Mouse (Mus musculus): ENCODE results near the gene Tspan5. TPM values are rescaled to one million over a fixed set of nuclear protein-coding genes. Genes with fewer than 3 reads are reported as not detected.

The Tspan5 gene
- polyA plus RNA-seq (2016; fragmentation: Nextera tagmentation; extraction: Ambion mirVana): 33.0 and 33.8 TPM in 2 replicates

DNA sequence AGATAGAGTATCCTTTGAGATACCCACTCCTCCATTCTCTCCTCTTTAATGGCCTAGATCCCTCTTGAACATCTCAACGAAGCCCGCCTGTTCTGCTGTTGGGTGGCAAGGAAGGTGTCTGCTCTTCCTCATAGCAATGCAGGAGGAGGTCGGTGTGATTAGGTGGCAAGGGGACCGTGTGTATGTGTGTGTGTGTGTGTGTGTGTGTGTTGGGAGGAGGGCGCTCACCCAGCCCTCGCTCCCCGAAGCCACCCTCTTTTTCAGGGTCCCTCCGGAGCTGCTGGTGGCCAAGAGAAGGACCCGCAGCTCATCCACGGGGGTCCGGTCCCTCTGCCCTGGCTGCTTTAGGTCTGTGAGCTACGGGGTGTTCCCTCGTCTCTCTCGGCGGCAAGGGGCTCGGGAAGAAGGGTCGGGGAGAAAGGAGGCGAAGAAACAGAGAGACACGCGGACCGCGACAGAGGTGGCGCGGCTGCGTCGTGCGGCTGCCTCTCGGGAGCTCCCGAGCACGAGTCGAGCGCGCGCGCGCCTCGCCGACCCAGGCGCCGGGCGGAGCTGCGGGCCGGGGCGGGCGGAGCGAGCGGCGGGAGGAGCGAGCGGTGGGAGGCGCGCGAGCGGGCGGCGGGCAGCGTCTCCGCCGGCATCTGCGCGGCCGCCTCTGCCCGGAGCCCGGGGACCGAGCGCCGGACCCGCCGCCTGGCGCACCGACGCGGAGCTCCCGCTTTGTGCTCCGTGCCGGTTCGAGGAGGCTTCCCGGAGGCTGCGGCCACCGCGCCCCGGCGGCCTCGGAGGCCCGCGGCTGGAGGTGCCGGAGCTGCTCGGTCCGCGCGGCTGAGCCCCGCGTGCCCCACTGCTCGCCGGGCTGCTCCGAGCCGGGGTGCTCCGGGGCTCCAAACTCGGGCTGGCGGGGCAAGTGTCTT is at the start of gene Tspan5:
Gene Tspan5, plus strand, starts transcription at position 547 of the 917 bp plus-strand sequence.
- peak within 1 kb of the TSS; percentile 70 for H3K27ac ChIP-seq
- H3K36me3 ChIP-seq: no peaks in the 10 kb centered on the region
- H3K4me2 ChIP-seq (replicated peaks): peak within 1 kb of the TSS; percentile 85
- H3K9ac ChIP-seq: peak within 1 kb of the TSS; percentile 80
- peak; percentile 80 for ATAC-seq (ENCODE audit: insufficient number of reproducible peaks, insufficient read depth, low FRiP score, low TSS enrichment)
- H3K4me1 ChIP-seq: peaks cover 24% of the 10 kb centered on the region; the same call in 1 of the 2 replicates
- 1% methylated on average over 97 of the region's 100 CpGs for WGBS
- H3K9me3 ChIP-seq: no peaks in the 10 kb centered on the region
- peaks cover 7% of the 10 kb centered on the region; the same call in 1 of the 2 replicates for H3K27me3 ChIP-seq
- peak within 1 kb of the TSS; percentile 72 for H3K4me3 ChIP-seq

DNA sequence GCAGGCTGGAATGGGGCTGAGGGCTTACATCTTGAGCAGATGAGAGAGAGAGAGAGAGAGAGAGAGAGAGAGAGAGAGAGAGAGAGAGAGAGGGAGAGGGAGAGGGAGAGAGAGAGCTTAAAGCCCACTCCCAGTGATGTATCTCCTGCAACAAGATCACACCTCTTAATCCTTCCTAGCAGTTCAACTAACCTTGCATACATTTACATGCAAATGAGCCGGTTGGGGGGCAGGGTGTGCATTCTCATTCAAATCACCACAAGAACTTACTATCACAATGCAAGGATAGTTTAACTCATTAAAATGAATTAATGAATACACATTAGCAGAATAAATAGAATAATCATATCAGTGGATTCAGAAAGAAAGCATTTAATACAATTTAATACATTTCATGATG is 49.7 kb upstream of the Tspan5 start:
- Histone ChIP-seq H3K9ac (no peak overlapping the region), H3K4me1 (no peaks in the 10 kb centered on the region), H3K4me2 (replicated peaks) (no peak overlapping the region), H3K27me3 (no peaks in the 10 kb centered on the region), H3K9me3 (no peaks in the 10 kb centered on the region), H3K36me3 (no peaks in the 10 kb centered on the region), H3K4me3 (no peak overlapping the region), H3K27ac (no peak overlapping the region)
- WGBS: 38% methylated on average over 1 of the region's 1 CpGs
- ATAC-seq (ENCODE audit: insufficient number of reproducible peaks, insufficient read depth, low FRiP score, low TSS enrichment): no peak

DNA sequence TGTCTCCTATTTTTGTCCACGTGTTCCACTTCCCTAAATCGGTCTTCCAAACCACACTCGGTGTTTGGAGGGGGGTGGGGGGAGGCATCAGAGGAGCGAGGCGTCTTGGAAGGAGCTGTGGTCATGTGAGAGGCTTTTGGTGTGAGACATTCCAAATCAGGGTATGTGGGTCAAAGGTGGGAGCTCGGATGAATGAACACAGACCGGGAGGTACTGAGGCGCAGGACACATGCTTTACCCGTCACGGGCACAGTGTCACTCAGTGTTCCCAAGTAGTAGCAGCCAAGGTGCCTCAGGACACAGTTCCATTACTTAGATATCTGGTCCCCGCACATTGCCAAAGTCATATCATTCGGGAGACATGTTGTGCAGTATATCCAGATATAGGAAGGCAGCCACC is 38.6 kb upstream of the Tspan5 start:
- 79% methylated on average over 12 of the region's 12 CpGs for WGBS
- H3K27me3 ChIP-seq: no peaks in the 10 kb centered on the region; the same call in 1 of the 2 replicates
- no peak overlapping the region for H3K4me2 ChIP-seq (replicated peaks)
- no peak overlapping the region for H3K27ac ChIP-seq
- no peak overlapping the region for H3K9ac ChIP-seq
- no peaks in the 10 kb centered on the region; the same call in 1 of the 2 replicates for H3K4me1 ChIP-seq
- no peaks in the 10 kb centered on the region for H3K9me3 ChIP-seq
- H3K36me3 ChIP-seq: no peaks in the 10 kb centered on the region
- H3K4me3 ChIP-seq: no peak overlapping the region
- no peak for ATAC-seq (ENCODE audit: insufficient number of reproducible peaks, insufficient read depth, low FRiP score, low TSS enrichment)

DNA sequence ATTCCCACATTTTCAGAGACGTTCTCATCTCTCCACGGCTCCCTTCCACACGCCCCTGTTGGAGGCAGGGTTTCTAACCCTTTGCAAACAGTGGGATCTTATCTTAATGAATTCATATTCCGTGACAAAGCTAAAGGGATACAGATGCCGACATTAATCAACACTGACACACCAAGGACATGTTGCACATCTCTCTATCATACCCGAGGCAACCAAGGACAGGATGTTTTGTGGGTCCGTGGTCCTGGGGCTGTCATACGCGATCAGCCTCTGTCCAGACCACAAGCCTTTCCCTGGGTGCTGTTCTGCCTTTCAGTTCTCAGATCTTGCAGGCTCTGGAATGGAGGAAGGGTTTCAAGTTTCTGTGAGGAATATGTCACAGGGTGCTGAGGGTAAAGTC is 37.5 kb upstream of the Tspan5 start:
- no peak overlapping the region for H3K4me3 ChIP-seq
- WGBS: 69% methylated on average over 9 of the region's 9 CpGs
- no peak overlapping the region for H3K27ac ChIP-seq
- H3K9me3 ChIP-seq: no peaks in the 10 kb centered on the region
- no peak for ATAC-seq (ENCODE audit: insufficient number of reproducible peaks, insufficient read depth, low FRiP score, low TSS enrichment)
- no peaks in the 10 kb centered on the region for H3K36me3 ChIP-seq
- no peak overlapping the region for H3K4me2 ChIP-seq (replicated peaks)
- H3K9ac ChIP-seq: no peak overlapping the region
- H3K4me1 ChIP-seq: no peaks in the 10 kb centered on the region; the same call in 1 of the 2 replicates
- H3K27me3 ChIP-seq: no peaks in the 10 kb centered on the region; the same call in 1 of the 2 replicates

DNA sequence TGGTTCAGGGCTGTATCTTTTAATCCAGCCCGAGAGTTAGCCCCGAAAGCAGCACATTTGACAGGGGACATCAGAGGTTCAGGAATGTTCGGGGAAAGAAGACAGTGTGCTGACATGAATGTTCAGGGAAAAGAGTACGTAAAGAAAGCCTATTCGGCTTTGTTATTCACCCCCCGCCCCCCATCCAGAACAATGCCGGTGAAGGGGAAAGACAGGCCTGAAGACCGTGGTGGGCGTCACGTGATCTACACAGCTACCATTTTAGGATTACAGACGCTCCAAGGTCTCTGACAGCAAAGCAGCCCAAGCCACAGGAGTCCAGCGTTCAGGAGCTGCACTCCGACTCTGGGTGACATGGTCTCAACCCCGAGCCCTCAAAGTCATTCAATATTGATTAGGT is 36.1 kb upstream of the Tspan5 start:
- WGBS: 57% methylated on average over 14 of the region's 14 CpGs
- no peaks in the 10 kb centered on the region for H3K36me3 ChIP-seq
- H3K4me1 ChIP-seq: no peaks in the 10 kb centered on the region; the same call in 1 of the 2 replicates
- no peak overlapping the region for H3K9ac ChIP-seq
- H3K4me3 ChIP-seq: no peak overlapping the region
- ATAC-seq (ENCODE audit: insufficient number of reproducible peaks, insufficient read depth, low FRiP score, low TSS enrichment): no peak
- H3K4me2 ChIP-seq (replicated peaks): no peak overlapping the region
- no peaks in the 10 kb centered on the region for H3K9me3 ChIP-seq
- no peaks in the 10 kb centered on the region; the same call in 1 of the 2 replicates for H3K27me3 ChIP-seq
- H3K27ac ChIP-seq: no peak overlapping the region

DNA sequence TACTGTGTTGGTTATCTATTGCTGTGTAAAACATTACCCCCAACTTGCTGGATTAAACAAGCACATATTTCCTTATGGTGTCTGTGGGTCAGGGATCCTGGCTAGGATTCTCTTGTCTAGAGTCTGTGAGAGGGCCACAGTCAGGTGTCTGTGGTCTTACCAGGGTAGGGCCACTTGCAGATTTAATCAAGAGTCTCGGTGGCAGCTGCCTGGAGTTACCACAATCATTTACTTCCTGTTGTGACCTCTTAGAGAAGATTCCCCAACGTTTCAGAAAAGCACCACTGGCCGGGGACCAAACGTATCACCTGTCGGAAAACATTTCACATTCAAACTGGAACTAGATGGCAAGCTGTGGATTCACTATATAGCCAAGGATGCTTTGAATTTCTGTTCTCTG is 32.8 kb upstream of the Tspan5 start:
- WGBS: 69% methylated on average over 5 of the region's 5 CpGs
- ATAC-seq (ENCODE audit: insufficient number of reproducible peaks, insufficient read depth, low FRiP score, low TSS enrichment): no peak
- Histone ChIP-seq H3K9ac (no peak overlapping the region), H3K27ac (no peak overlapping the region), H3K9me3 (no peaks in the 10 kb centered on the region), H3K27me3 (no peaks in the 10 kb centered on the region; the same call in 1 of the 2 replicates), H3K4me2 (replicated peaks) (no peak overlapping the region), H3K4me1 (no peaks in the 10 kb centered on the region; the same call in 1 of the 2 replicates), H3K4me3 (no peak overlapping the region), H3K36me3 (no peaks in the 10 kb centered on the region)

DNA sequence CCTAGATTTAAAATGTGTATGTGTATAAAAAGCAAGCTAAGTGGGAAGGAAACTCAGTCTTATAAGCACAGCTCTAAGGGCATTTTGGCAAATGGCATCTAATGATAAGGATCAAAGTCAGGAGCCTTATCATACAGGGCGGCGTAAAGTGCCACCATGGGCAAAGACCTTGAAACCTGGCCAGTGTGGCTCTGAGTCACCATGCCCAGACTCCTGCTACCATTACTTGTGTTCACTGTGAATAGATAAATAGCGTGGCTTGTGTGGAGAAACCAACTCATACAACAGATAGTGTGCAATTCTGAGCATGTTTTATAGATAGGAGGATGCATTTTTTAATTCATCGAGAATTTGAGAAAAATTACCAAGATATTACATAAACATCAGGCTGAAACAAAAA is 30.0 kb upstream of the Tspan5 start:
- Histone ChIP-seq H3K27me3 (no peaks in the 10 kb centered on the region), H3K4me1 (no peaks in the 10 kb centered on the region), H3K4me3 (no peak overlapping the region), H3K9me3 (no peaks in the 10 kb centered on the region), H3K27ac (no peak overlapping the region), H3K9ac (no peak overlapping the region), H3K36me3 (no peaks in the 10 kb centered on the region), H3K4me2 (replicated peaks) (no peak overlapping the region)
- ATAC-seq (ENCODE audit: insufficient number of reproducible peaks, insufficient read depth, low FRiP score, low TSS enrichment): no peak
- WGBS: 96% methylated on average over 4 of the region's 4 CpGs

DNA sequence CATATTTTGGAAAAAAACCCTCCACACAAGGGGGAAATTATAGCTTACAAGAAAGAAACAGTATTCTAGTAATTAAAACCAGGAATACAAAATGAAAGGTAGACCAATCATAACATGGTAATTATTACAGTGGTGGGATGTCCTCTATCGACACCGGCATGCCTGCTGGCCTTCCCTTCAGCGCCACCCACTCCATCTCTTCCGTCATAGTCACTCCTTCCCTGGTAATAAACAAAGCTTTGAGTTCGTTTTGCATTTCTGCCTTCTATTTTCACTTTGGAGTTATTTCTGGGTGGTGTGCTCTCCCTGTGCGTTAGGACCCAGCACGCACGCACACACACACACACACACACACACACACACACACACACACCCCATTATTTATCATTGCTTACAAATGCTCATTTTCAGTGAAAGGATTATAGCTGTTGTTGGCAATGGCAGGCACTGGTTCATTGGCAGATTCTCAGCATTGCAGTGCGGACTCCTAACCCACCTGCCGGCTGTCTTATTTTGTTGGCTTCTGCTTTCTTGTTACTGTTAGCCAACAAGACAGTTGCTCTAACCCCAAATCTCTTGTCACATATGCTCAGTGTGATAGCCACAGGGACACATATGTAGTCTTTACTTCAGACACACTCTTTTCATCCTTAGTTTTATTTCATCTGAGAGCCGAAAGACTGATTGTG is 29.4 kb upstream of the Tspan5 start:
- ATAC-seq (ENCODE audit: insufficient number of reproducible peaks, insufficient read depth, low FRiP score, low TSS enrichment): no peak

DNA sequence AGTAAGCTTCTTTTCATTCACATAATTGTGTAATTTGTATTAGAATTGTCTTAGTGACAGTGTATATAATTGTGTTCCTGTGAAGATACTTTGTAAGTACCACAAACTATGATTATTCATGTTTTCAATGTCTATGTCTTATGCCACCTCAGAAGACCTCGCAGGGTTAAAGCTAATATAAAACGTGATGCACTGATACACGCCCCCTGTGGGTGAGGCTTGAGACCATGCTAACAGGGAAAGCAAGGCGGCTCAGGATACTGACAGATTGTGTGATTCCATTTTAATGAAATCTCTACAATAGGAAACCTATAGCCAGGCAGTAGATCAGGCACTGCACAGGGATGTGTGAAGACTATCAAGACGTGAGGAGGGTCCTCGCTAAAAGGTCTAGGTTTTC is 28.9 kb upstream of the Tspan5 start:
- Histone ChIP-seq H3K9ac (no peak overlapping the region), H3K4me2 (replicated peaks) (no peak overlapping the region), H3K4me1 (no peaks in the 10 kb centered on the region), H3K27me3 (no peaks in the 10 kb centered on the region), H3K27ac (no peak overlapping the region), H3K4me3 (no peak overlapping the region), H3K36me3 (no peaks in the 10 kb centered on the region), H3K9me3 (no peaks in the 10 kb centered on the region)
- 55% methylated on average over 6 of the region's 6 CpGs for WGBS
- no peak for ATAC-seq (ENCODE audit: insufficient number of reproducible peaks, insufficient read depth, low FRiP score, low TSS enrichment)

More for the DNA sequence above, 29.4 kb upstream of the Tspan5 start:
- H3K4me2 ChIP-seq (replicated peaks): no peak overlapping the region
- no peak overlapping the region for H3K9ac ChIP-seq
- H3K36me3 ChIP-seq: no peaks in the 10 kb centered on the region
- H3K27me3 ChIP-seq: no peaks in the 10 kb centered on the region
- no peak overlapping the region for H3K27ac ChIP-seq
- H3K4me1 ChIP-seq: no peaks in the 10 kb centered on the region
- 87% methylated on average over 11 of the region's 11 CpGs for WGBS
- no peak overlapping the region for H3K4me3 ChIP-seq
- no peaks in the 10 kb centered on the region for H3K9me3 ChIP-seq

DNA sequence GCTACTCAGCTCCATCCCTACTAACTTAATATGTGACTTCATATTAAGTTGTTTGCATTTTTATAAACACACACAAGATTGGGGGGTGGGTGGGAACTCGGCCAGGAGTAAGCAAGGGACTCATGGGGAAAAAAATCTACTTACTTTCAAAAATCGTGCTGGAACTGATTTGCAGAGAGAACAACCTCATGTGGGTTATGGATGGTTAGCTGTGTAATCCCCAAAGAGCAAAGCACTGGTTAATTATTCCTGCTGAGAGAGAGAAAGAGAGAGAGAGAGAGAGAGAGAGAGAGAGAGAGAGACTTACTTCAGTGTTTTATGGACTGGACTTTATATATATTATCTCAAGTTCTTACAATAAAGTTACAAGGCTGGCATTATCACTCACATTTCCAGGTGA is 27.2 kb upstream of the Tspan5 start:
- no peak for ATAC-seq (ENCODE audit: insufficient number of reproducible peaks, insufficient read depth, low FRiP score, low TSS enrichment)
- Histone ChIP-seq H3K4me2 (replicated peaks) (no peak overlapping the region), H3K4me3 (no peak overlapping the region), H3K27me3 (no peaks in the 10 kb centered on the region), H3K36me3 (no peaks in the 10 kb centered on the region), H3K9me3 (no peaks in the 10 kb centered on the region), H3K27ac (no peak overlapping the region), H3K4me1 (no peaks in the 10 kb centered on the region), H3K9ac (no peak overlapping the region)
- WGBS: 55% methylated on average over 2 of the region's 2 CpGs

DNA sequence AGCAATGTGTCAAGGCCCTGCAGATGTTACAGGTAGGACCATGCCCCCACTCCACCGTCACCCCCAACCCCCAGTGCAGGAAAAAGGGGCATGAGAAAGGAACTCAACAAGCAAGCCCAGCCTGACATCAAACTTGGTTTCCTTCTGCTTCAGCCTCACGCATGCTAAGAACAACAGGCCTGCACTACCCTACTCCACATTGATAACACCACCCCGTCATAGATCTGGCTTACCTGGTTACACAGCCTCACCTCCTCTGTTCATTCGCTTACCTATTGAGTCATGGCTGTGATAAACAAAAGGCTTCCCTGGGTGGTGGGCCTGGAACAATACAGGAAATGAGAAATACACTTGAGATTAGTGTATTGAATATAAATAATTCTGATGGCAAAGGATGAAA is 26.8 kb upstream of the Tspan5 start:
- H3K36me3 ChIP-seq: no peaks in the 10 kb centered on the region
- H3K4me3 ChIP-seq: no peak overlapping the region
- ATAC-seq (ENCODE audit: insufficient number of reproducible peaks, insufficient read depth, low FRiP score, low TSS enrichment): no peak
- no peaks in the 10 kb centered on the region for H3K27me3 ChIP-seq
- H3K4me1 ChIP-seq: no peaks in the 10 kb centered on the region
- no peak overlapping the region for H3K4me2 ChIP-seq (replicated peaks)
- no peak overlapping the region for H3K9ac ChIP-seq
- H3K9me3 ChIP-seq: no peaks in the 10 kb centered on the region
- 94% methylated on average over 4 of the region's 4 CpGs for WGBS
- H3K27ac ChIP-seq: no peak overlapping the region

DNA sequence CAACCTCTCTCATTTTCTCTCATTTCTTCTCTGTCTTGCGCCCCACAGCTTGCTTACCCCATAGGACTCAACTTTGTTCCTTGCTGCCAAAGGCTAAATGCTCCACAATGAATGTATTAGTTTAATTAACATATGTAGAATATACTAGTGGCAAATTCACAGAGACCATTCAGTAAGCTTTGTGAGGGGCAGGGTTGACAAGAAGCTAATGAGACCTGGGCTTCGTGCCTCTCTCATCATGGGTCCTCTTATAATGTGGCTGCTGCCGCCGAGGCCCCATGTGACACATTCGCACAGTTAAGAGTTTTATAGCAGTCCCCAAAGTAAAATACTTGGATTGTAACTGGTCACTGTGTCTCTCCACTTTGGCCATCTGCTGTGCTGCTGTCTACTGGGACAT is 25.0 kb upstream of the Tspan5 start:
- no peaks in the 10 kb centered on the region for H3K9me3 ChIP-seq
- H3K27me3 ChIP-seq: no peaks in the 10 kb centered on the region
- no peak overlapping the region for H3K4me3 ChIP-seq
- H3K36me3 ChIP-seq: no peaks in the 10 kb centered on the region
- ATAC-seq (ENCODE audit: insufficient number of reproducible peaks, insufficient read depth, low FRiP score, low TSS enrichment): no peak
- WGBS: 92% methylated on average over 5 of the region's 5 CpGs
- no peak overlapping the region for H3K4me2 ChIP-seq (replicated peaks)
- no peak overlapping the region for H3K9ac ChIP-seq
- H3K4me1 ChIP-seq: no peaks in the 10 kb centered on the region
- no peak overlapping the region for H3K27ac ChIP-seq

Data from embryonic facial prominence, embryonic 12.5 days (tissue).